Mouse (Mus musculus) spleen, adult 2 months (tissue): ENCODE results near the gene Rnaseh2a.

Experiments used
- CTCF ChIP-seq: fragments of 200-500 bp; IDR thresholded peaks from 2 replicates; pipeline ENCODE4 v1.5.1; 2011; ENCODE audit warnings: mild to moderate bottlenecking, inconsistent platforms; ENCODE audit not compliant: insufficient read depth, insufficient read length, insufficient replicate concordance; ENCODE audit errors: extremely low read depth
- POLR2A ChIP-seq: fragments of 200-500 bp; IDR thresholded peaks from 2 replicates; pipeline ENCODE4 v1.6.1; 2011; ENCODE audit warnings: low read depth, low read length, inconsistent platforms

- no peak for TF ChIP-seq POLR2A
- TF ChIP-seq CTCF: no peak
Observed at GRCm38 (mm10) chr8:84981644-84982498, 12.3 kb upstream of the Rnaseh2a start.
